Mouse (Mus musculus): ENCODE measurements around the gene Cacnb4. TPM values are rescaled to one million over a fixed set of nuclear protein-coding genes. Genes with fewer than 3 reads are reported as not detected.

The Cacnb4 gene
- polyA plus RNA-seq, 1 experiment from 2014 or later: 0.30 TPM

DNA sequence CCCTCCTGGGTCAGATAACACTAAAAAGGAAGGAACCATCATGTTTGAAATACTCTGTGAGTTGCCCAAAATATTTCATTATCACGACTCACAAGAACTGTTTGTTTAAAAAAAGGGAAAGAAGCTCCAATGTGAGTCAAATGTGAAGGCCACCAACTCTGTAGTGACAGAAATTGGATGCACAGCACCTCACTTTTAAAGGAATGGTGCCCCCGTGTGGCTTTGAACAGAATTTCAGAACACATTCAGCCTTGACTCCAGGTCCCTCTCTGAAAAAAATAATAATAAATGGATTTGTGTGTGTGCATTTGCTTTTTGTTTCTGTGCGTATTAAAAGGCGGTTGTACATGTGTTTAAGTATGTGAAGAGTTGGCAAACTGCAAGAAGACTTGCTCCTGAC is 71.3 kb downstream of the Cacnb4 start:
- Histone ChIP-seq H3K27me3 (ENCODE audit: control insufficient read depth, insufficient read depth, low read length) (no peaks in the 10 kb centered on the region), H3K36me3 (ENCODE audit: control insufficient read depth, insufficient read depth, low read length) (no peaks in the 10 kb centered on the region), H3K9ac (ENCODE audit: low read depth, low read length) (no peak overlapping the region), H3K4me1 (ENCODE audit: control insufficient read depth, insufficient read depth, low read length) (no peaks in the 10 kb centered on the region), H3K9me3 (replicated peaks; ENCODE audit: control insufficient read depth, low read length) (no peaks in the 10 kb centered on the region), H3K4me3 (ENCODE audit: low read depth, low read length) (no peak overlapping the region), H3K27ac (ENCODE audit: low read depth, low read length) (no peak overlapping the region), H3K4me2 (no peak overlapping the region)
- ATAC-seq (replicated peaks; ENCODE audit: insufficient number of reproducible peaks, low FRiP score, low TSS enrichment): no peak
- 20% methylated on average over 4 of the region's 4 CpGs for WGBS (ENCODE audit: insufficient replicate concordance)

DNA sequence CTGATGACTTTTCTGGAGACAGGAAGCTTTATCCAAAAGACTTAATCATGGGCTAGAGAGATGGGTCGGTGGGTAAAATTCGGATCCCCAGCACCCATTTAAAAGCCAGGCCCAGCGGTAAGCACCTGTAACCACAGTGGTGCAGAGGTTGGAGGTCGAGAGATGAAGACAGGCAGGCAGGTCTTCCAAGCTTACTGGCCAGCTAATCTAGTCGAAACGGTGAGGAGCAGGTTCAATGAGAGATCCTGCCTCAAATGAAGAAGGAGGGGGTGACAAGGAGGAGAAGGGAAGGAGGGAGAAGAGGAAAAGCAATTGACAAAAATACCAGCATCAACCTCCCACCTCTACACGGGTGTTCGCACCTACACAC is 72.0 kb downstream of the Cacnb4 start:
- WGBS (ENCODE audit: insufficient replicate concordance): 80% methylated on average over 8 of the region's 8 CpGs
- Histone ChIP-seq H3K27ac (ENCODE audit: low read depth, low read length) (no peak overlapping the region), H3K9me3 (replicated peaks; ENCODE audit: control insufficient read depth, low read length) (no peaks in the 10 kb centered on the region), H3K27me3 (ENCODE audit: control insufficient read depth, insufficient read depth, low read length) (no peaks in the 10 kb centered on the region), H3K4me2 (no peak overlapping the region), H3K9ac (ENCODE audit: low read depth, low read length) (no peak overlapping the region), H3K4me1 (ENCODE audit: control insufficient read depth, insufficient read depth, low read length) (no peaks in the 10 kb centered on the region), H3K36me3 (ENCODE audit: control insufficient read depth, insufficient read depth, low read length) (no peaks in the 10 kb centered on the region), H3K4me3 (ENCODE audit: low read depth, low read length) (no peak overlapping the region)
- no peak for ATAC-seq (replicated peaks; ENCODE audit: insufficient number of reproducible peaks, low FRiP score, low TSS enrichment)

DNA sequence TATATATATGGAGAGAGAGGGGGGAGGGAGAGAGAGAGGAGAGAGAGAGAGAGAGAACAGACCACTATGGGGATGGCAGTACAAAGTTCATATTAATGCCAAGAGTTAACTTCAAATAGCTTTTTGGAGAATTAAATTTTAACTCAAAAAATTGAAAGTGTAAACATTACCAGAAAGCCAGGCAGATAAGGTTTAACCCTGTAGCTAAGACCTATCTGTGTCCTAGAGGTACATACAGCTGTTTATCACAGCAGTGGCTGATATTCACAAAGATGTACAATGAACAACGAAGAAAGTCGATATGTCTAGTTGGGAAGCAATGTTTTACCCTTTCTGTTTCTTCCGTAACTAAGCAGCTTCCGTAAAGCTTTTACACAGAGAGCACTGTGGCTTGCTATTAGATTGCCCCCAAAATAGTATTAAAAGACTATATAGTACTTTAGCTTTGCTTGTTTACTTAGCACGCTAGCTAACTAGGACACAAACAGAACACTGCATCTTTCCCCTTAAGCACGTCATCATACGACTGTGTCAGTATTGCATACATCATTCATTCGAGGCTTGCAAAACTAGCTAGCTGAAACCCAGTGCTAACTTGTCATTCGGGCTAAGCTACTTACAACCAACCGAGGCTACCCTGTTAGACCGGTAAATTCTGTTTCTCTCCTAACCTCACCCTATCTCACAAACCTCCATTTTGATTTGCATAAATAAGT is 72.5 kb downstream of the Cacnb4 start:
- H3K4me3 ChIP-seq (ENCODE audit: low read depth, low read length): no peak overlapping the region
- H3K27ac ChIP-seq (ENCODE audit: low read depth, low read length): no peak overlapping the region
- no peak overlapping the region for H3K4me2 ChIP-seq
- no peaks in the 10 kb centered on the region for H3K36me3 ChIP-seq (ENCODE audit: control insufficient read depth, insufficient read depth, low read length)
- WGBS (ENCODE audit: insufficient replicate concordance): 86% methylated on average over 11 of the region's 11 CpGs
- H3K9me3 ChIP-seq (replicated peaks; ENCODE audit: control insufficient read depth, low read length): no peaks in the 10 kb centered on the region
- no peak overlapping the region for H3K9ac ChIP-seq (ENCODE audit: low read depth, low read length)
- no peak for ATAC-seq (replicated peaks; ENCODE audit: insufficient number of reproducible peaks, low FRiP score, low TSS enrichment)
- no peaks in the 10 kb centered on the region for H3K27me3 ChIP-seq (ENCODE audit: control insufficient read depth, insufficient read depth, low read length)
- H3K4me1 ChIP-seq (ENCODE audit: control insufficient read depth, insufficient read depth, low read length): no peaks in the 10 kb centered on the region

GRCm38 (mm10) chr2:52603421-52603820 is 73.2 kb downstream of the Cacnb4 start:
- 63% methylated on average over 6 of the region's 6 CpGs for WGBS (ENCODE audit: insufficient replicate concordance)
- no peak for ATAC-seq (replicated peaks; ENCODE audit: insufficient number of reproducible peaks, low FRiP score, low TSS enrichment)
- H3K9ac ChIP-seq (ENCODE audit: low read depth, low read length): no peak overlapping the region
- no peaks in the 10 kb centered on the region for H3K4me1 ChIP-seq (ENCODE audit: control insufficient read depth, insufficient read depth, low read length)
- no peak overlapping the region for H3K27ac ChIP-seq (ENCODE audit: low read depth, low read length)
- H3K9me3 ChIP-seq (replicated peaks; ENCODE audit: control insufficient read depth, low read length): 0 out of 2 replicates have a peak, but pooled peaks cover 2% of the 10 kb centered on the region
- H3K27me3 ChIP-seq (ENCODE audit: control insufficient read depth, insufficient read depth, low read length): no peaks in the 10 kb centered on the region
- no peaks in the 10 kb centered on the region for H3K36me3 ChIP-seq (ENCODE audit: control insufficient read depth, insufficient read depth, low read length)
- no peak overlapping the region for H3K4me2 ChIP-seq
- no peak overlapping the region for H3K4me3 ChIP-seq (ENCODE audit: low read depth, low read length)

DNA sequence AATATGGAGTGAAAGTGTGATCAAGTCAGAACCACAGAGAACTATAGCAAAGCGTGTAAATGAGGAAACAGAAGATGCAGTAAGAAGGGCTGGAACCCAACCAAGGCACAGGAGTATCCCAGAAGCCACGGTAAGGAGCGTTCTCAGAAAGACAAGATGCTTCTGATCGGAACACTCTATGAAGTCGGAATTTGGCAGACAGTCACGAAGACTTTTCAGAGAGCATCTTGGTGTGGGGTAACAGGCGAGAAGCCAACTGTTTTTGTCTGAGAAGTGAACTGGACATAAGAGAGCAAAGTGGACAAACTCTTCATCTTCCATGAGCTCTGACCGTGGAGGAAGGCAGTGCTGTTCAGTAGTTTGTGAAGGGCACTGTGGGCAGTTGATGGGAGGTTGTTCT is 73.7 kb downstream of the Cacnb4 start:
- 0 out of 2 replicates have a peak, but pooled peaks cover 2% of the 10 kb centered on the region for H3K9me3 ChIP-seq (replicated peaks; ENCODE audit: control insufficient read depth, low read length)
- H3K4me2 ChIP-seq: no peak overlapping the region
- WGBS (ENCODE audit: insufficient replicate concordance): 82% methylated on average over 8 of the region's 8 CpGs

DNA sequence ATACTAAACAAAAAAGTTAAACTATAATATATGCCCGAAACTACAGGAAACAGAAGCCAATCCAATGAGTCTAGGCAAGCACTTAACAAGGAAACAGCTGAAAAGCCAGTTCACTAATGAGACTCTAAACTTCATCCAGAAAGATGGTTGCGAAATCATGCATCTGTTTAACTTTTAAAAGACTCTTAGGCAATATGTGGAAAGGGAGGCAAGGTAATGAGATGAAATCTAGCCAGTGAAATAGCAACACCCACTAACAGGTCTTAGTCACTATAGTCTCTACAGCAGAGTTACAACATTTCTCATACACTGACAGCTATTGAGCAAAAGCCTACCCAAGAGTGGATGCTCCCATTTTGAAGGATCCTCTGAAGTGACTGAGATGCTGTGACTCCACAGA is 74.4 kb downstream of the Cacnb4 start:
- Histone ChIP-seq H3K27me3 (ENCODE audit: control insufficient read depth, insufficient read depth, low read length) (no peaks in the 10 kb centered on the region), H3K27ac (ENCODE audit: low read depth, low read length) (no peak overlapping the region), H3K9me3 (replicated peaks; ENCODE audit: control insufficient read depth, low read length) (0 out of 2 replicates have a peak, but pooled peaks cover 2% of the 10 kb centered on the region), H3K4me1 (ENCODE audit: control insufficient read depth, insufficient read depth, low read length) (no peaks in the 10 kb centered on the region), H3K36me3 (ENCODE audit: control insufficient read depth, insufficient read depth, low read length) (no peaks in the 10 kb centered on the region), H3K4me3 (ENCODE audit: low read depth, low read length) (no peak overlapping the region), H3K9ac (ENCODE audit: low read depth, low read length) (no peak overlapping the region), H3K4me2 (no peak overlapping the region)
- WGBS (ENCODE audit: insufficient replicate concordance): 89% methylated on average over 2 of the region's 2 CpGs
- no peak for ATAC-seq (replicated peaks; ENCODE audit: insufficient number of reproducible peaks, low FRiP score, low TSS enrichment)

More for the DNA sequence above, 73.7 kb downstream of the Cacnb4 start:
- Histone ChIP-seq H3K27ac (ENCODE audit: low read depth, low read length) (no peak overlapping the region), H3K4me1 (ENCODE audit: control insufficient read depth, insufficient read depth, low read length) (no peaks in the 10 kb centered on the region), H3K36me3 (ENCODE audit: control insufficient read depth, insufficient read depth, low read length) (no peaks in the 10 kb centered on the region), H3K9ac (ENCODE audit: low read depth, low read length) (no peak overlapping the region), H3K27me3 (ENCODE audit: control insufficient read depth, insufficient read depth, low read length) (no peaks in the 10 kb centered on the region), H3K4me3 (ENCODE audit: low read depth, low read length) (no peak overlapping the region)
- no peak for ATAC-seq (replicated peaks; ENCODE audit: insufficient number of reproducible peaks, low FRiP score, low TSS enrichment)

- Histone ChIP-seq H3K27me3 (ENCODE audit: control insufficient read depth, insufficient read depth, low read length) (no peaks in the 10 kb centered on the region), H3K4me2 (no peak overlapping the region), H3K36me3 (ENCODE audit: control insufficient read depth, insufficient read depth, low read length) (no peaks in the 10 kb centered on the region), H3K4me3 (ENCODE audit: low read depth, low read length) (no peak overlapping the region), H3K27ac (ENCODE audit: low read depth, low read length) (no peak overlapping the region), H3K4me1 (ENCODE audit: control insufficient read depth, insufficient read depth, low read length) (no peaks in the 10 kb centered on the region), H3K9ac (ENCODE audit: low read depth, low read length) (no peak overlapping the region), H3K9me3 (replicated peaks; ENCODE audit: control insufficient read depth, low read length) (0 out of 2 replicates have a peak, but pooled peaks cover 2% of the 10 kb centered on the region)
- no peak for ATAC-seq (replicated peaks; ENCODE audit: insufficient number of reproducible peaks, low FRiP score, low TSS enrichment)
Measured at GRCm38 (mm10) chr2:52597511-52597910, 79.1 kb downstream of the Cacnb4 start.

GRCm38 (mm10) chr2:52593814-52594213 is 82.8 kb downstream of the Cacnb4 start:
- H3K36me3 ChIP-seq (ENCODE audit: control insufficient read depth, insufficient read depth, low read length): no peaks in the 10 kb centered on the region
- no peak overlapping the region for H3K27ac ChIP-seq (ENCODE audit: low read depth, low read length)
- H3K9me3 ChIP-seq (replicated peaks; ENCODE audit: control insufficient read depth, low read length): 0 out of 2 replicates have a peak, but pooled peaks cover 2% of the 10 kb centered on the region
- H3K4me2 ChIP-seq: no peak overlapping the region
- peaks cover 10% of the 10 kb centered on the region for H3K4me1 ChIP-seq (ENCODE audit: control insufficient read depth, insufficient read depth, low read length)
- no peak overlapping the region for H3K4me3 ChIP-seq (ENCODE audit: low read depth, low read length)
- ATAC-seq (replicated peaks; ENCODE audit: insufficient number of reproducible peaks, low FRiP score, low TSS enrichment): no peak
- 87% methylated on average over 8 of the region's 8 CpGs for WGBS (ENCODE audit: insufficient replicate concordance)
- H3K9ac ChIP-seq (ENCODE audit: low read depth, low read length): no peak overlapping the region
- H3K27me3 ChIP-seq (ENCODE audit: control insufficient read depth, insufficient read depth, low read length): no peaks in the 10 kb centered on the region

GRCm38 (mm10) chr2:52593260-52593659 is 83.4 kb downstream of the Cacnb4 start:
- H3K36me3 ChIP-seq (ENCODE audit: control insufficient read depth, insufficient read depth, low read length): no peaks in the 10 kb centered on the region
- H3K9me3 ChIP-seq (replicated peaks; ENCODE audit: control insufficient read depth, low read length): no peaks in the 10 kb centered on the region
- WGBS (ENCODE audit: insufficient replicate concordance): 52% methylated on average over 5 of the region's 5 CpGs
- H3K27me3 ChIP-seq (ENCODE audit: control insufficient read depth, insufficient read depth, low read length): no peaks in the 10 kb centered on the region
- H3K4me3 ChIP-seq (ENCODE audit: low read depth, low read length): no peak overlapping the region
- peaks cover 10% of the 10 kb centered on the region for H3K4me1 ChIP-seq (ENCODE audit: control insufficient read depth, insufficient read depth, low read length)
- no peak overlapping the region for H3K27ac ChIP-seq (ENCODE audit: low read depth, low read length)
- H3K9ac ChIP-seq (ENCODE audit: low read depth, low read length): no peak overlapping the region
- no peak overlapping the region for H3K4me2 ChIP-seq
- ATAC-seq (replicated peaks; ENCODE audit: insufficient number of reproducible peaks, low FRiP score, low TSS enrichment): no peak
